Mouse (Mus musculus): Measurements from ENCODE around the gene Man2a1. TPM values are rescaled to one million over a fixed set of nuclear protein-coding genes. Genes with fewer than 3 reads are reported as not detected.
A peak's percentile ranks its signal among the peaks of the same experiment; 100 is the strongest.

The Man2a1 gene
- polyA plus RNA-seq, 1 experiment from 2014 or later = 9.3 TPM

- Histone ChIP-seq H3K9me3 (no peaks in the 10 kb centered on the region), H3K9ac (no peak overlapping the region), H3K4me2 (no peak overlapping the region), H3K36me3 (peaks cover 12% of the 10 kb centered on the region; the same call in 1 of the 2 replicates), H3K27ac (no peak overlapping the region), H3K4me3 (no peak overlapping the region), H3K4me1 (no peaks in the 10 kb centered on the region; the same call in 1 of the 2 replicates), H3K27me3 (no peaks in the 10 kb centered on the region)
- WGBS = 68% methylated on average over 8 of the region's 8 CpGs
- ATAC-seq (ENCODE audit: borderline replicate concordance, extremely low read depth, low FRiP score, low TSS enrichment) = no peak
Measured at GRCm38 (mm10) chr17:64637868-64638537, 37.5 kb downstream of the Man2a1 start.

DNA sequence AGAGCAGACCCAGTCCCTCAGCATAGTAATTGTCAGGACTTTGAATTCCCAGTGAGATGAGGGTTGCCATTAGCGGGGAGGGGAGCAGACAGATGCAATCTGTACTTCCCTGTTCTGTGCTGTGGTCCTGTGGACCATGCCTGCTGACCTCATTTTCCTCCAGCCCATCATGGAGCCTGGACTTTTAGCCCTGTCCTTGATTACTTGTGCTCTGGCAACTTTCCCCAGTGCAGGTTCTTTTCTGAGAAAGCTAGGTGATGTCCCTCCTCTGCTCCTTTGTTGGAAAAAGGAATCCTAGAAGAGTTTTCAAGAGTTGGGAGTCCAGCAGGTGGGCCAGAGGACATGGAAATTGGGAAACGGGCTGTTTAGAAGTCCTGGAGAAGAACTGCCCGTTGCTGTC lies 40.8 kb downstream of the Man2a1 start:
- Histone ChIP-seq H3K4me3 (no peak overlapping the region), H3K9me3 (no peaks in the 10 kb centered on the region), H3K4me1 (peaks cover 6% of the 10 kb centered on the region; the same call in 1 of the 2 replicates), H3K9ac (no peak overlapping the region), H3K36me3 (peaks cover 12% of the 10 kb centered on the region; the same call in 1 of the 2 replicates), H3K4me2 (no peak overlapping the region), H3K27me3 (no peaks in the 10 kb centered on the region), H3K27ac (no peak overlapping the region)
- 85% methylated on average over 3 of the region's 3 CpGs for WGBS
- ATAC-seq (ENCODE audit: borderline replicate concordance, extremely low read depth, low FRiP score, low TSS enrichment) = no peak

DNA sequence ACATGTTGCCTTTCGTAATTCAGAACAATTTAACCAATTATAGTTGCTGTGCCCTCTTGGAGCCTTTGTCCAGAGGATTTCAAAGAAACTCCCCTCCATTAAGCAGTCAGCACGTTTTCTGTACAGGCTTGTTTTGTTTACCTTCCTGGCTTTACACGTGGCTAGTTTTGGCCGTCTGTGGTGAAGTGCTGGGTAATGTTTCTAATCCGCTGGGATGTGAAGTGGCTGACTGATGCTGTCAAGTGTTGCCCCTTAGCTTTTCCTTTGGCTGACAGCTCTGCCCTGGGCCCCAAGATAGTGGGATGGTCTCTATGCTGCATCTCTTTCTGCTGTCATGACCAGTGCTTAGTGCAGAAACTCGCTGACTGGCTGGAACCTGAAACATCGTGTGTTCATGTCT lies 43.1 kb downstream of the Man2a1 start:
- H3K9ac ChIP-seq = no peak overlapping the region
- peak; percentile 39; the same call in 1 of the 2 replicates for ATAC-seq (ENCODE audit: borderline replicate concordance, extremely low read depth, low FRiP score, low TSS enrichment)
- no peaks in the 10 kb centered on the region for H3K27me3 ChIP-seq
- peaks cover 13% of the 10 kb centered on the region; the same call in 1 of the 2 replicates for H3K36me3 ChIP-seq
- H3K4me1 ChIP-seq = peaks cover 6% of the 10 kb centered on the region; the same call in 1 of the 2 replicates
- H3K27ac ChIP-seq = no peak overlapping the region
- 23% methylated on average over 7 of the region's 7 CpGs for WGBS
- H3K4me2 ChIP-seq = no peak overlapping the region
- H3K9me3 ChIP-seq = no peaks in the 10 kb centered on the region
- H3K4me3 ChIP-seq = no peak overlapping the region

- no peak overlapping the region for H3K4me2 ChIP-seq
- WGBS = 51% methylated on average over 8 of the region's 8 CpGs
- ATAC-seq (ENCODE audit: borderline replicate concordance, extremely low read depth, low FRiP score, low TSS enrichment) = no peak
Measured at GRCm38 (mm10) chr17:64644888-64645605, 44.5 kb downstream of the Man2a1 start.

DNA sequence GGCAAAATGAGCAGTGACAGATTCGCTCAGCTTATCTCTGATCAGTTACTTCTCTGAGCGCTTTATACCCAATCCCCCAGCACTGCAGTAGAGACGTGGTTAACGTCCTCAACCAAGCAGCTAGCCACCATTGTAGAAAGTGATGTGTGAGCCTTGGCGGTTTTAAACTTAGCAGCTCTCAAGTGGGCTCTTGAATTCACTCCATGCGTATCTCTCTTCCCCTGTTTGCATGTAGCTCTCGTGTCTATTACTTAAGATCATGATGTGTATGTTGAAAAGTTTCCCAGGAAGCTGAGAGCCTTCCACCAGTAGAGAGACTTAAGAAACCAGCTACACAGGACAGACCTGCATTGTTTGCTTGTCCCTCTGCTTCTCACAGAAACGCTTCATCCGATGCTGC lies 46.9 kb downstream of the Man2a1 start:
- Histone ChIP-seq H3K4me2 (no peak overlapping the region), H3K4me3 (no peak overlapping the region), H3K9me3 (no peaks in the 10 kb centered on the region), H3K27me3 (no peaks in the 10 kb centered on the region), H3K4me1 (peaks cover 6% of the 10 kb centered on the region; the same call in 1 of the 2 replicates), H3K9ac (no peak overlapping the region), H3K27ac (no peak overlapping the region), H3K36me3 (peaks cover 13% of the 10 kb centered on the region)
- ATAC-seq (ENCODE audit: borderline replicate concordance, extremely low read depth, low FRiP score, low TSS enrichment) = no peak
- WGBS = 56% methylated on average over 9 of the region's 9 CpGs

More at GRCm38 (mm10) chr17:64644888-64645605, 44.5 kb downstream of the Man2a1 start:
- Histone ChIP-seq H3K27me3 (no peaks in the 10 kb centered on the region), H3K9ac (no peak overlapping the region), H3K36me3 (0 out of 2 replicates have a peak, but pooled peaks cover 4% of the 10 kb centered on the region), H3K4me3 (no peak overlapping the region), H3K9me3 (no peaks in the 10 kb centered on the region), H3K27ac (no peak overlapping the region), H3K4me1 (peaks cover 6% of the 10 kb centered on the region; the same call in 1 of the 2 replicates)

GRCm38 (mm10) chr17:64650702-64651101 lies 50.2 kb downstream of the Man2a1 start:
- H3K4me1 ChIP-seq = no peaks in the 10 kb centered on the region
- H3K36me3 ChIP-seq = peaks cover 17% of the 10 kb centered on the region
- no peak overlapping the region for H3K4me3 ChIP-seq
- H3K9me3 ChIP-seq = no peaks in the 10 kb centered on the region
- H3K9ac ChIP-seq = no peak overlapping the region
- no peak overlapping the region for H3K4me2 ChIP-seq
- WGBS = 92% methylated on average over 9 of the region's 9 CpGs
- ATAC-seq (ENCODE audit: borderline replicate concordance, extremely low read depth, low FRiP score, low TSS enrichment) = no peak
- H3K27me3 ChIP-seq = no peaks in the 10 kb centered on the region
- no peak overlapping the region for H3K27ac ChIP-seq

GRCm38 (mm10) chr17:64653621-64654020 lies 53.1 kb downstream of the Man2a1 start:
- H3K9ac ChIP-seq = no peak overlapping the region
- WGBS = 92% methylated on average over 2 of the region's 2 CpGs
- no peak overlapping the region for H3K27ac ChIP-seq
- H3K27me3 ChIP-seq = no peaks in the 10 kb centered on the region
- no peak overlapping the region for H3K4me3 ChIP-seq
- no peaks in the 10 kb centered on the region for H3K4me1 ChIP-seq
- no peak overlapping the region for H3K4me2 ChIP-seq
- H3K36me3 ChIP-seq = peaks cover 22% of the 10 kb centered on the region
- no peaks in the 10 kb centered on the region for H3K9me3 ChIP-seq
- ATAC-seq (ENCODE audit: borderline replicate concordance, extremely low read depth, low FRiP score, low TSS enrichment) = no peak

DNA sequence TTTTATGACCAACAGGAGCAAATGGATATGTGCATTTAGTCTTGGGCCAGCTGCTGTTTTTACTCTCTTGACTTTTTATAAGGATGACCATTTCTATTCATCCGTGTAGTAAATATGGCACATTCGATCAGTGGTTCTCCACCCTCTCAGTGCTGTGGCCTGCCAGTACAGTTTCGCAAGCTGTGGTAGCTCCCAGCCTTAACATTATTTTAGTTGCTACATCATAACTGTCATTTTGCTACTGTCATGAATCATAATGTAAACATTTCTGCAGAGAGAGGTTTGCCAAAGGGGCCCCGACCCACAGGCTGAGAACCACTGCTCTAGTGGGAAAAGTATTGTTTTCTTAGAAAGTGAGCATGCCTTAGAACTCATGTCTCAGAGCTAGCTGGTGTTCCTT lies 59.1 kb downstream of the Man2a1 start:
- Histone ChIP-seq H3K9ac (no peak overlapping the region), H3K27ac (no peak overlapping the region)
- ATAC-seq (ENCODE audit: borderline replicate concordance, extremely low read depth, low FRiP score, low TSS enrichment) = no peak

GRCm38 (mm10) chr17:64666518-64666917 lies 66.0 kb downstream of the Man2a1 start:
- no peaks in the 10 kb centered on the region for H3K27me3 ChIP-seq
- no peak overlapping the region for H3K27ac ChIP-seq
- no peak overlapping the region for H3K4me2 ChIP-seq
- ATAC-seq (ENCODE audit: borderline replicate concordance, extremely low read depth, low FRiP score, low TSS enrichment) = no peak
- H3K4me3 ChIP-seq = no peak overlapping the region
- H3K4me1 ChIP-seq = no peaks in the 10 kb centered on the region
- peaks cover 21% of the 10 kb centered on the region for H3K36me3 ChIP-seq
- no peak overlapping the region for H3K9ac ChIP-seq
- WGBS = 94% methylated on average over 4 of the region's 4 CpGs
- H3K9me3 ChIP-seq = no peaks in the 10 kb centered on the region

More for the DNA sequence above, 59.1 kb downstream of the Man2a1 start:
- H3K4me2 ChIP-seq = no peak overlapping the region
- H3K27me3 ChIP-seq = no peaks in the 10 kb centered on the region
- 54% methylated on average over 4 of the region's 4 CpGs for WGBS
- no peak overlapping the region for H3K4me3 ChIP-seq
- no peaks in the 10 kb centered on the region for H3K4me1 ChIP-seq
- H3K9me3 ChIP-seq = no peaks in the 10 kb centered on the region
- H3K36me3 ChIP-seq = peaks cover 13% of the 10 kb centered on the region

GRCm38 (mm10) chr17:64668504-64668903 lies 68.0 kb downstream of the Man2a1 start:
- no peak for ATAC-seq (ENCODE audit: borderline replicate concordance, extremely low read depth, low FRiP score, low TSS enrichment)
- no peaks in the 10 kb centered on the region for H3K9me3 ChIP-seq
- no peak overlapping the region for H3K9ac ChIP-seq
- WGBS = 72% methylated on average over 5 of the region's 5 CpGs
- no peak overlapping the region for H3K4me2 ChIP-seq
- no peaks in the 10 kb centered on the region for H3K27me3 ChIP-seq
- no peak overlapping the region for H3K27ac ChIP-seq
- H3K36me3 ChIP-seq = peaks cover 33% of the 10 kb centered on the region
- H3K4me3 ChIP-seq = no peak overlapping the region
- H3K4me1 ChIP-seq = no peaks in the 10 kb centered on the region

DNA sequence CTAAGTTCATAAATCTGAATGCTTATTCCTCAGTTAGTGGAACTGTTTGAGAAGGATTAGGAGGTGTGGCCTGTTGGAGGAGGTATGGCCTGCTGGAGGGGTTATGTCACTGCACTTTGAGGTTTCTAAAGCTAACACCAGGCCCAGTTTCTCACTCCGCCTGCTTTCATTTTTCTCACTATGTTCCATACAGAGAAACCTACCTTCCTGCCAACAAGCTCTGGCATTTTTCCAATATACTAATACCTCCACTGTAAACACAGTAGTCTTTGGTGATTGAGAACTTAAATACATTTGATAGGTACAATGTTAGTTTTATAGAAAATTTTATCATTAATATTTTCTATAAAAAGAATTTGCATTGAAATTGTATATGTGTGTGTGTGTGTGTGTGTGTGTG lies 73.9 kb downstream of the Man2a1 start:
- Histone ChIP-seq H3K9me3 (no peaks in the 10 kb centered on the region), H3K4me1 (peaks cover 12% of the 10 kb centered on the region), H3K36me3 (peaks cover 41% of the 10 kb centered on the region), H3K9ac (no peak overlapping the region), H3K27ac (no peak overlapping the region), H3K4me2 (no peak overlapping the region), H3K27me3 (no peaks in the 10 kb centered on the region), H3K4me3 (no peak overlapping the region)
- ATAC-seq (ENCODE audit: borderline replicate concordance, extremely low read depth, low FRiP score, low TSS enrichment) = no peak
- 84% methylated on average over 1 of the region's 1 CpGs for WGBS

DNA sequence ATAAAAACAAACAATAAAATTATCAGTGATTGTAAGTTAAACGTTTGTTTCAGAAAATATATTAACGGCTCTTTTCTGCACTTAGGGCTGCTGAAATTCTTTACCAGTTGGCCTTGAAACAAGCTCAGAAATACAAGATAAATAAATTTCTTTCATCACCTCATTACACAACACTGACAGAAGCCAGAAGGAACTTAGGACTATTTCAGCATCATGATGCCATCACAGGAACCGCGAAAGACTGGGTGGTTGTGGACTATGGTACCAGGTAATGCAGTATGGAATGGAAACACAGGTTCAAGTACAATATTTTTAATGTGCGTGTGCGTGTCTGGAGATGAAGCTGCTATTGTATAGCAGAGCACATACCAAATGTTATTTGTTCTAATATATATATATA lies 74.4 kb downstream of the Man2a1 start:
- no peak for ATAC-seq (ENCODE audit: borderline replicate concordance, extremely low read depth, low FRiP score, low TSS enrichment)
- Histone ChIP-seq H3K27ac (no peak overlapping the region), H3K36me3 (peaks cover 35% of the 10 kb centered on the region), H3K4me2 (no peak overlapping the region), H3K9me3 (no peaks in the 10 kb centered on the region), H3K9ac (no peak overlapping the region), H3K4me3 (no peak overlapping the region), H3K4me1 (peaks cover 12% of the 10 kb centered on the region), H3K27me3 (no peaks in the 10 kb centered on the region)
- WGBS = 72% methylated on average over 6 of the region's 6 CpGs
